In genomic region chr7:106612723-106613122, GRCm38 (mm10) we compare ENCODE assay signal across 23 mouse cellular contexts.
"Had no signal": no experiment of that assay in that cellular context is flagged by ENCODE, and none has a peak within 500 bp of the region (broad histone marks: within the 10 kb centered on the region; RNA-seq: fewer than 3 reads in every experiment).

No protein-coding gene starts in this region.

- H3K4me1 ChIP-seq: lung, embryonic 15.5 days; megakaryocyte, embryonic 14.5 days; midbrain, embryonic 13.5 days; midbrain, embryonic 15.5 days; neural tube, embryonic 13.5 days; neural tube, embryonic 15.5 days; stomach, embryonic 15.5 days had no signal

- DNase-seq: lung, adult 2 months; lung, postnatal 14 days; lung, postnatal 36 days; retina, postnatal 1 day; right cerebral cortex, adult 18-20 months; right cerebral cortex, postnatal 25 days; right cerebral cortex, postnatal 4 days; thymus, adult 2 months; thymus, postnatal 25 days; thymus, postnatal 4 days had no signal

- H3K9me3 ChIP-seq: lung, embryonic 15.5 days; megakaryocyte, embryonic 14.5 days; midbrain, embryonic 13.5 days; midbrain, embryonic 15.5 days; neural tube, embryonic 13.5 days; neural tube, embryonic 15.5 days; stomach, embryonic 15.5 days had no signal

- ATAC-seq: lung, postnatal 0 days; midbrain, embryonic 13.5 days; midbrain, embryonic 15.5 days had no signal

- H3K4me2 ChIP-seq: lung, embryonic 15.5 days; midbrain, embryonic 11.5 days; midbrain, embryonic 13.5 days; midbrain, embryonic 15.5 days; neural tube, embryonic 13.5 days; neural tube, embryonic 15.5 days; stomach, embryonic 15.5 days had no signal

- H3K36me3 ChIP-seq: lung, embryonic 15.5 days; midbrain, embryonic 13.5 days; midbrain, embryonic 15.5 days; neural tube, embryonic 13.5 days; neural tube, embryonic 15.5 days; stomach, embryonic 15.5 days had no signal

- H3K4me3 ChIP-seq: lung, embryonic 15.5 days; megakaryocyte, embryonic 14.5 days; midbrain, embryonic 13.5 days; midbrain, embryonic 15.5 days; myocyte; neural tube, embryonic 13.5 days; neural tube, embryonic 15.5 days; stomach, embryonic 15.5 days had no signal

- H3K9ac ChIP-seq: liver, embryonic 14.5 days; lung, embryonic 15.5 days; midbrain, embryonic 13.5 days; midbrain, embryonic 15.5 days; neural tube, embryonic 13.5 days; neural tube, embryonic 15.5 days; stomach, embryonic 15.5 days had no signal

- H3K27me3 ChIP-seq: lung, embryonic 15.5 days; megakaryocyte, embryonic 14.5 days; midbrain, embryonic 13.5 days; midbrain, embryonic 15.5 days; neural tube, embryonic 13.5 days; neural tube, embryonic 15.5 days; stomach, embryonic 15.5 days had no signal

- H3K27ac ChIP-seq: liver, embryonic 14.5 days; lung, embryonic 15.5 days; macrophage; midbrain, embryonic 13.5 days; midbrain, embryonic 15.5 days; neural tube, embryonic 13.5 days; neural tube, embryonic 15.5 days; stomach, embryonic 15.5 days; stomach, postnatal 0 days had no signal
